Mouse (Mus musculus) liver, embryonic 13.5 days (tissue): ENCODE results near the gene Gm128. TPM values are rescaled to one million over a fixed set of nuclear protein-coding genes. Genes with fewer than 3 reads are reported as not detected.

ENCODE experiments used
- ATAC-seq: fragments of 200-750 bp; cut with Nextera tagmentation; 2 replicates; pipeline ENCODE4 v1.8.0; 2017; ENCODE audit warnings: low read depth, mild to moderate bottlenecking, moderate number of reproducible peaks, moderate library complexity
- DNase-seq: peaks from one replicate; pipeline ENCODE4 v3.0.0; 2022
- H3K27ac ChIP-seq: fragments of 300-500 bp; sonication (generic); 2 replicates; pipeline ENCODE4 v1.5.1; 2015; ENCODE audit warnings: moderate library complexity, mild to moderate bottlenecking, inconsistent platforms
- H3K27me3 ChIP-seq: fragments of 300-500 bp; sonication (generic); 2 replicates; pipeline ENCODE4 v1.6.1; 2015; ENCODE audit warnings: mild to moderate bottlenecking, inconsistent platforms
- H3K36me3 ChIP-seq: fragments of 300-500 bp; sonication (generic); 2 replicates; pipeline ENCODE4 v1.6.1; 2015; ENCODE audit warnings: mild to moderate bottlenecking, inconsistent platforms
- H3K4me1 ChIP-seq: fragments of 300-500 bp; sonication (generic); replicated peaks from 2 replicates; pipeline ENCODE4 v1.6.1; 2015; ENCODE audit warnings: inconsistent platforms
- H3K4me2 ChIP-seq: fragments of 300-500 bp; sonication (generic); 2 replicates; pipeline ENCODE4 v1.6.1; 2015; ENCODE audit warnings: inconsistent platforms, mild to moderate bottlenecking, moderate library complexity
- H3K4me3 ChIP-seq: fragments of 300-500 bp; sonication (generic); replicated peaks from 2 replicates; pipeline ENCODE4 v1.5.1; 2015; ENCODE audit warnings: mild to moderate bottlenecking, inconsistent platforms
- H3K9ac ChIP-seq: fragments of 300-500 bp; sonication (generic); 2 replicates; pipeline ENCODE4 v1.6.1; 2015; ENCODE audit warnings: mild to moderate bottlenecking, inconsistent platforms
- H3K9me3 ChIP-seq: fragments of 300-500 bp; sonication (generic); replicated peaks from 2 replicates; pipeline ENCODE4 v1.6.1; 2016; ENCODE audit warnings: inconsistent platforms
- WGBS: fragments of 180-500 bp; shearing (Covaris S2); methylation state at CpG from one replicate; pipeline ENCODE4 v1.1.7; 2015; ENCODE audit not compliant: insufficient replicate concordance; 5-methylcytosine and 5-hydroxymethylcytosine counted together
- polyA plus RNA-seq: library from polyadenylated mRNA; unstranded; fragments of >200 nt; fragmentation: Nextera tagmentation; extraction: Ambion mirVana; gene quantifications from 2 replicates; pipeline ENCODE4 v1.2.1, GENCODE M21; 2015

The Gm128 gene
- polyA plus RNA-seq, 1 experiment from 2014 or later: 0.16 TPM

- H3K36me3 ChIP-seq: peaks cover 42% of the 10 kb centered on the region
- WGBS: 88% methylated on average over 5 of the region's 5 CpGs
- H3K9ac ChIP-seq: no peak overlapping the region
- no peak for ATAC-seq
- no peak overlapping the region for H3K27ac ChIP-seq
- H3K27me3 ChIP-seq: no peaks in the 10 kb centered on the region
- no peak for DNase-seq
- no peak overlapping the region for H3K4me2 ChIP-seq
- no peak overlapping the region for H3K4me3 ChIP-seq
- H3K4me1 ChIP-seq: peaks cover 21% of the 10 kb centered on the region
- H3K9me3 ChIP-seq: no peaks in the 10 kb centered on the region
Measured at GRCm38 (mm10) chr3:95269789-95270188, 28.4 kb upstream of the Gm128 start.

DNA sequence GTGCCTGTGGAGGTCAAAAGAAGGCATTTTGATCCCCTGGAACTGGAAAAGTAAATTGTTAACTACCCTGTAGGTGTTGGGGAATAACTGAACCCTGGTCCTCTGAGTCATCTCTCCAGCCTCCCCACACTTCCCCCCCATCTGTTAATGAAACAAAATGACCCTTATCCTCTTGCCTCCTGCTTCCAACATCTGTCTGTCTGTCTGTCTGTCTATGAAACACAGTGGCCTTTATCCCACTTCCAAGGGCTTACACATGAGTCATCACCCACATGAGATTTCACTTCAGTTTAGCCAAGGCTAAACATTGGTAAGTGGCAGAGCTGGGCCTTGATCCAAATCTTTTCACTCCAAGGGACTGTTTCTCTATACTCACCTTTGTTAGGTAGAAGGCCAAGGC is 26.5 kb upstream of the Gm128 start:
- Histone ChIP-seq H3K4me3 (no peak overlapping the region), H3K36me3 (peaks cover 54% of the 10 kb centered on the region), H3K9me3 (no peaks in the 10 kb centered on the region), H3K4me2 (no peak overlapping the region), H3K9ac (no peak overlapping the region), H3K4me1 (peaks cover 14% of the 10 kb centered on the region), H3K27me3 (no peaks in the 10 kb centered on the region), H3K27ac (no peak overlapping the region; the same call in 1 of the 2 replicates)
- ATAC-seq (no peak), DNase-seq (no peak)

DNA sequence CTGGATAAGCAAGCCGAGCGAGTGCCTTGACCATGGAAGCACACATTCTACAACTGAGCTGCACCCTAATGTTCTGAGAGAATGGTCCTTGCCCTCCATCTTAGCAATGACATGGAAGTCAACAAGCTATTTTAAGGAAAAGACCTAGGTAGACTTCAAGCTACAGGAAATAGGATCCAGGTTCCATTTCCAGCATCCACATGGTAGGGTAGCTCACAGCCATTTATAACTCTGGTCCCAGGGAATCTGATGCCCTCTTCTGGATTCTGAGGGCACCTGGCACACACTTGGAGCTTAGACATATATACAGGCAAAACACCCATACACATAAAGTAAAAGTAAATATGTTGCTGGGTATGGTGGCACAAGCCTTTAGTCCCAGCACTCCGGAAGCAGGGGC is 24.7 kb upstream of the Gm128 start:
- peaks cover 67% of the 10 kb centered on the region for H3K36me3 ChIP-seq
- H3K4me3 ChIP-seq: no peak overlapping the region
- 89% methylated on average over 3 of the region's 3 CpGs for WGBS
- DNase-seq (no peak), ATAC-seq (no peak)
- no peak overlapping the region for H3K4me2 ChIP-seq
- H3K4me1 ChIP-seq: peaks cover 14% of the 10 kb centered on the region
- H3K9ac ChIP-seq: no peak overlapping the region
- no peaks in the 10 kb centered on the region for H3K27me3 ChIP-seq
- H3K9me3 ChIP-seq: no peaks in the 10 kb centered on the region
- no peak overlapping the region for H3K27ac ChIP-seq

DNA sequence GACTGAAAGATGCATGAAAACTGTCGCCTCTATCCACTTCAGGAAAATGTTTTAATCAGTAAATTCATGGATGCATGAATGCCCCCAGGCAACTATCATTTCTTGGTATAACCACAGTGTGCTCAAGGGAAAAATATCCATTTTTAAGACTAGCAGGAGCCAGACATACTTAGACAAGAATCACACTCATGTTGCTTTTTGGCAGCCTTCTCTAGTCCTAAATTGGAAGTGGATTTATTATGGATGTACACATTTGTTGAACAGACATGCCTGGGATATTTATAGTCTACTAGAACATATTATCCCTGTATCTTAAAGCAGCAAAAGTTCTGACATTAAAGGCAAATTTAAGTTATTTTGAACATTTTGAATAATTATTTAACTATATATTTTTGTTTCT is 23.3 kb upstream of the Gm128 start:
- no peak overlapping the region for H3K4me2 ChIP-seq
- H3K4me3 ChIP-seq: no peak overlapping the region
- H3K9me3 ChIP-seq: no peaks in the 10 kb centered on the region
- 76% methylated on average over 1 of the region's 1 CpGs for WGBS
- no peak for DNase-seq
- no peaks in the 10 kb centered on the region for H3K27me3 ChIP-seq
- 0 out of 2 replicates have a peak, but pooled peaks cover 11% of the 10 kb centered on the region for H3K4me1 ChIP-seq
- H3K36me3 ChIP-seq: peaks cover 76% of the 10 kb centered on the region
- H3K27ac ChIP-seq: no peak overlapping the region
- no peak overlapping the region for H3K9ac ChIP-seq
- no peak for ATAC-seq

DNA sequence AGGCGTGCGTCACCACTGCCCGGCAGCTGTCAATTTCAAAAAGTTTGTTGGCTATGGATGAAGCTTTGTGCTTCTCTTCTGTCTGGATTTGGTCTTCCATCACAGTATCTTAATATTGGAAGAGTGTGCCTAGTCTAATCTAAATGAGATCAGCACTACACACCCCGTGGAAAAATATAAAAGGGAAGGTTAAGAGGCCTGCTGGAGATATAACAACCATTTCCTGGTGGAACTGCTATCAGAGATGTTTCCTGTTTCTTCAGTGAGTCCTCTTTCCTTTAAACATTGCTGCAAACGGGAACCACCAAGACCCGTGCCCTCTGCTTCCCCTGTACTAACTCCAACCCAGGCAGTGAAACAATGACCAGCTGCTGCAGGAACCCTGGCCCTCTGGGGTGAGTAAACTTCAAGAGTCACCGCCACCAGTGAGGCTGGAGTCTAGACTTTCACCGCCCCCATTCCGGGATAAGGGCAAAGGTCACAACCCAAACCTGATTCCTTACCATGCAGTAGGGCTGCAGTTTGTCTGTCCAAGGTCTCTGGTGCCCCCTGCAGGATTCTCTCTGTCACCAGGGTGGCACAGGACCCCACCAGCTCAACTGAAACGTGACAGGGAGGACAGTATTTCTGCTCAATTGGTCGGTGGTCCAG is 21.8 kb upstream of the Gm128 start:
- ATAC-seq (peak; percentile 78), DNase-seq (peak; percentile 67)
- whole genome bisulfite sequencing: 36% methylated on average over 11 of the region's 11 CpGs
- no peak overlapping the region for H3K4me3 ChIP-seq
- H3K9ac ChIP-seq: no peak overlapping the region
- H3K4me2 ChIP-seq: no peak overlapping the region
- peak overlapping the region; percentile 63 for H3K27ac ChIP-seq
- 0 out of 2 replicates have a peak, but pooled peaks cover 11% of the 10 kb centered on the region for H3K4me1 ChIP-seq
- H3K36me3 ChIP-seq: peaks cover 72% of the 10 kb centered on the region
- no peaks in the 10 kb centered on the region for H3K9me3 ChIP-seq
- no peaks in the 10 kb centered on the region for H3K27me3 ChIP-seq

DNA sequence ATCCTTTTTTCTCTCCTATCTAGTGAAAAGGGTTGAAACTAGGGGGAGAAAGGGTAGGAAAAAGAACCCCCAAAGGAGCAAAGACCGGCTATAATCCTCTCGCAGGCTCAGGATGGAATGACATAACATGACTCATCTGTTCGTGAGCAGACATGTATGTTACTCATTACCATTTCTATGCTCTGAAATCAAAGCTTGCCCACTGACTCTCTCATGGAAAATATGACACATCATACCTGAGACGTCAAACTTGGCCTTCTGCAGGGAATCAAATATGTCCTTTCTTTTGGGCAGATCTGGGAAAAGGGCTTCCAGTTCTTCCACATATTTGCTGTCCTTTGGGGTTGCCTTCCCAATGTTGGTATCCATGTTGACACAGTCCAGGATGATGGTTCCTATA is 20.6 kb upstream of the Gm128 start:
- Histone ChIP-seq H3K9me3 (no peaks in the 10 kb centered on the region), H3K9ac (no peak overlapping the region), H3K4me2 (no peak overlapping the region), H3K27ac (no peak overlapping the region), H3K27me3 (no peaks in the 10 kb centered on the region), H3K4me1 (0 out of 2 replicates have a peak, but pooled peaks cover 8% of the 10 kb centered on the region), H3K36me3 (peaks cover 69% of the 10 kb centered on the region), H3K4me3 (no peak overlapping the region)
- DNase-seq (no peak), ATAC-seq (no peak)
- WGBS: 88% methylated on average over 4 of the region's 4 CpGs

GRCm38 (mm10) chr3:95256931-95257330 is 15.5 kb upstream of the Gm128 start:
- no peak for DNase-seq
- H3K4me2 ChIP-seq: no peak overlapping the region
- no peaks in the 10 kb centered on the region for H3K4me1 ChIP-seq
- H3K9ac ChIP-seq: no peak overlapping the region
- no peak overlapping the region for H3K27ac ChIP-seq
- H3K36me3 ChIP-seq: peaks cover 67% of the 10 kb centered on the region
- no peaks in the 10 kb centered on the region for H3K27me3 ChIP-seq
- ATAC-seq: no peak
- no peaks in the 10 kb centered on the region for H3K9me3 ChIP-seq
- H3K4me3 ChIP-seq: no peak overlapping the region
- WGBS: 78% methylated on average over 5 of the region's 5 CpGs

- ATAC-seq (no peak), DNase-seq (no peak)
- Histone ChIP-seq H3K9me3 (no peaks in the 10 kb centered on the region), H3K4me1 (peaks cover 15% of the 10 kb centered on the region), H3K36me3 (peaks cover 23% of the 10 kb centered on the region), H3K4me3 (no peak within 1 kb of the TSS), H3K9ac (no peak within 1 kb of the TSS), H3K4me2 (no peak within 1 kb of the TSS), H3K27ac (no peak within 1 kb of the TSS), H3K27me3 (no peaks in the 10 kb centered on the region)
- WGBS: 46% methylated on average over 7 of the region's 7 CpGs
Measured at GRCm38 (mm10) chr3:95250783-95251424, 9.5 kb upstream of the Gm128 start, which contains the start of gene Bnipl. Bnipl (minus strand) TSS chr3:95251193.

GRCm38 (mm10) chr3:95250361-95250760 is 9.0 kb upstream of the Gm128 start:
- ATAC-seq: no peak
- 72% methylated on average over 5 of the region's 5 CpGs for WGBS
- H3K4me1 ChIP-seq: peaks cover 15% of the 10 kb centered on the region

DNA sequence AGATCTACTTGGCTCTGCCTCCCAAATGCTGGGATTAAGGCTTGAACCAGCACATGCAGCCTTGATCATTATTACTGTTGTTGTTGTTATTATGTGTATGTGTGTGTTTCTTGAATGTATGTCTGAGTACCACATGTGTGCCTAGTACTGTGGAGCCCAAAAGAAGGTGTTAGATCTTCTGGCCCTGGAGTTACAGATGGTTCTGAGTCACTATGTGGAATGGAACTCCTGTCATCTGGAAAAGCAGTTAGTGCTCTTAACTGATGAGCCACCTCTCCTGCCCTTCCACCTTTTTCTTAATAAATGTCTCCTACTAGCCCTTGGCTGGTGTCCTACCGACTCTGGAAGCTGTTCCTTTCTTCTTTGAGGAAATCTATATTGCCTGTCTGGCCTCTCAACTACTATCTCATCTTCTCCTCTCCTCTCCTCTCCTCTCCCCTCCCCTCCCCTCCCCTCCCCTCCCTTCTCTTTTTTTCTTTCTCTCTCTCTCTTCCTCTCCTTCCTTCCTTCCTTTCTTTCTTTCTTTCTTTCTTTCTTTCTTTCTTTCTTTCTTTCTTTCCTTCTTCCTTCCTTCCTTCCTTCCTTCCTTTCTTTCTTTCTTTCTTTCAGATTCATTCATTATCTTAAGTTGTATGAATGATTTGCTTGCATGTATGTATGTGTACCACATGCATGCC is 6.4 kb upstream of the Gm128 start:
- no peaks in the 10 kb centered on the region for H3K27me3 ChIP-seq
- 50% methylated on average over 1 of the region's 1 CpGs for WGBS
- DNase-seq: no peak
- no peaks in the 10 kb centered on the region for H3K9me3 ChIP-seq
- peaks cover under 1% of the 10 kb centered on the region; the same call in 1 of the 2 replicates for H3K36me3 ChIP-seq
- no peak overlapping the region for H3K9ac ChIP-seq
- peaks cover 15% of the 10 kb centered on the region for H3K4me1 ChIP-seq
- H3K4me2 ChIP-seq: no peak overlapping the region
- ATAC-seq: no peak
- no peak overlapping the region for H3K27ac ChIP-seq
- H3K4me3 ChIP-seq: no peak overlapping the region

More at GRCm38 (mm10) chr3:95250361-95250760, 9.0 kb upstream of the Gm128 start:
- DNase-seq: no peak
- H3K9me3 ChIP-seq: no peaks in the 10 kb centered on the region
- H3K4me2 ChIP-seq: no peak overlapping the region
- peaks cover 17% of the 10 kb centered on the region for H3K36me3 ChIP-seq
- H3K27ac ChIP-seq: no peak overlapping the region
- H3K4me3 ChIP-seq: no peak overlapping the region
- no peaks in the 10 kb centered on the region for H3K27me3 ChIP-seq
- H3K9ac ChIP-seq: no peak overlapping the region

DNA sequence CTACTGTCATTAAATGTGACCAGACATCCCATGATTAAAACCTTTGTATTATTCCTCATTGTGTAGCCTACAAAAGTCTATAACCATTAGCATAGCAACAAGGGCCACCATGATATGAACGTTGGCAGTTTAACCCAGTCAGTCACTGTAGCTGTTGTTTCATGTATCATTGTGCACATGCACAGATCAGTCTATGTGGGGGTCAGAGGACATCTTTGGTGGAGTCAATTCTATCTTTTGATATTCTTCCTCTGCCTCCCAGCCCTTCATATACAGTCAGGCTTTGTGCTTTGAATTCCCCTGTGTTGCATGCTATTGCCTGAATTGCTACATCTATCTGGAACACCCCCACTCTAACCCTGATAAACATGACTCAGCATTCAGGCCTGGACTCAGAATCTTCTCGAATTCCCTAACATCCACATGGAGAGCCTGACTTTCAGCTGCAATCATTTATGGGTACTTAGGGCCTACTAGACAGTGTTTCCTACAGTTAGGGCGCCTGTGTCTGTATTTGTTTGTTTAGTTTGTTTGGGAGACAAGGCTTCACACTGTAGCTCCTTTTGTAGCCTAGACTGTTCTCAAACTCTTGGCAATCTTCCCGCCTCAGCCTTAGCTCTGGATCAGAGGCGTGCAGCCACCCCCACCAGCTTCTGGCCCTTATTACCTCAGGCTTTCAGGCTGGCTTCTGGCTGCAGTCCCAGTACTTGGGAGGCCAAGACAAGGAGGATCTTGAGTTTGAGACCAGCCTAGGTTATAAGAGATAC is 5.2 kb upstream of the Gm128 start:
- no peak overlapping the region for H3K9ac ChIP-seq
- H3K4me2 ChIP-seq: no peak overlapping the region
- peaks cover 15% of the 10 kb centered on the region for H3K4me1 ChIP-seq
- no peaks in the 10 kb centered on the region for H3K27me3 ChIP-seq
- no peak overlapping the region for H3K4me3 ChIP-seq
- H3K27ac ChIP-seq: peak overlapping the region; percentile 2
- H3K36me3 ChIP-seq: no peaks in the 10 kb centered on the region
- H3K9me3 ChIP-seq: no peaks in the 10 kb centered on the region
- DNase-seq: no peak
- ATAC-seq: no peak
- 62% methylated on average over 5 of the region's 5 CpGs for WGBS
